Mouse (Mus musculus): ENCODE measurements around the gene Lars2.

Lars2 gene

GRCm38 (mm10) chr9:123509638-123510604 lies 143.2 kb downstream of the Lars2 start:
- DNase-seq, result peak; percentile 52

- DNase-seq, result no peak
Observed at GRCm38 (mm10) chr9:123510926-123511325, 144.2 kb downstream of the Lars2 start.

Data from right cerebral cortex, adult 18-20 months (tissue).